Mouse (Mus musculus) kidney, embryonic 14.5 days (tissue): Measurements from ENCODE around the gene Inka1. TPM values are rescaled to one million over a fixed set of nuclear protein-coding genes. Genes with fewer than 3 reads are reported as not detected.

Experiments
- polyA plus RNA-seq: library from polyadenylated mRNA; unstranded; fragments of >200 nt; fragmentation: Nextera tagmentation; extraction: Ambion mirVana; gene quantifications from 2 replicates; pipeline ENCODE4 v1.2.1, GENCODE M21; 2014

The Inka1 gene
- polyA plus RNA-seq, 1 experiment from 2014 or later, result 64.1 TPM

Other genes with a start within 250 kb of the Inka1 start
- gene Rbm5, start 214.9 kb downstream of the Inka1 start, polyA plus RNA-seq, result 128 and 193 TPM in 2 replicates
- gene Rbm6, start 112.6 kb downstream of the Inka1 start, polyA plus RNA-seq, result 55.9 and 75.1 TPM in 2 replicates
- 9.9 and 11.5 TPM in 2 replicates for gene Mon1a, start 97.7 kb downstream of the Inka1 start, polyA plus RNA-seq
- gene Mst1r, start 79.0 kb downstream of the Inka1 start, polyA plus RNA-seq, result 0.39 and 0.80 TPM in 2 replicates
- gene Actl11, start 57.4 kb downstream of the Inka1 start, polyA plus RNA-seq, result not detected in 2 replicates
- gene Camkv, start 50.2 kb downstream of the Inka1 start, polyA plus RNA-seq, result 0.77 and 0.79 TPM in 2 replicates
- gene Traip, start 35.7 kb downstream of the Inka1 start, polyA plus RNA-seq, result 23.7 and 24.5 TPM in 2 replicates
- gene Uba7, start 10.4 kb downstream of the Inka1 start, polyA plus RNA-seq, result 25.7 and 28.0 TPM in 2 replicates
- 4.8 and 5.5 TPM in 2 replicates for gene Gm20661, start 2.8 kb downstream of the Inka1 start, polyA plus RNA-seq
- gene Cdhr4, start 6.6 kb upstream of the Inka1 start, polyA plus RNA-seq, result 8.8 and 9.6 TPM in 2 replicates
- 0.61 and 0.63 TPM in 2 replicates for gene Gm20662, start 10.5 kb upstream of the Inka1 start, polyA plus RNA-seq
- 21.2 and 28.4 TPM in 2 replicates for gene Ip6k1, start 16.6 kb upstream of the Inka1 start, polyA plus RNA-seq
- 19.8 and 20.8 TPM in 2 replicates for gene Gmppb, start 63.4 kb upstream of the Inka1 start, polyA plus RNA-seq
- gene Amigo3, start 67.3 kb upstream of the Inka1 start, polyA plus RNA-seq, result 1.6 and 2.1 TPM in 2 replicates
- gene Mst1, start 94.6 kb upstream of the Inka1 start, polyA plus RNA-seq, result not detected in 2 replicates
- gene Rnf123, start 97.5 kb upstream of the Inka1 start, polyA plus RNA-seq, result 20.0 and 30.9 TPM in 2 replicates
- 55.2 and 57.8 TPM in 2 replicates for gene Apeh, start 108.7 kb upstream of the Inka1 start, polyA plus RNA-seq
- 0.76 and 0.77 TPM in 2 replicates for gene Bsn, start 204.5 kb upstream of the Inka1 start, polyA plus RNA-seq